In the genomic region with DNA sequence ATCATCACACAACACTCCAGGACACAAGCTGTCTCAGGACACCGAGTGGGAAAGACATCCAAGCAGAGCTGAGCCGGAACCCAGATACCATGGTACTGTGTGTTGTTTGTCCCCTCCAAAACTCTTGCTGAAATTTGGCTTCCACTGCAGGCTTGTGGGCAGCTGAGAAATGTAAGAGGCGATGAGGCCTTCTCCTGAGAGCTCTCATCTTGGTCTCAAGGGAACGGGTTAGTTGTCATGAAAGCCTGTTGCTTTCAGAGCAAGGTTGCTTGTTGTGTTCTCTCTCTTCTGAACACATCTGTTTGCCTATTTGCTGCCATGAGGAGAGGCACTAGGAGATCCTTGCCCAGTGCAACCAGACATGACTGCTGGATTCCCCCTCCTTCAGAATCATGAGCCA, we compare ENCODE assay signal across 26 mouse cellular contexts. TPM values are rescaled to one million over a fixed set of nuclear protein-coding genes. Genes with fewer than 3 reads are reported as not detected.
DNase-seq lines count a peak whose midpoint lies in the region; ATAC-seq and TF ChIP-seq lines count a peak whose summit lies in the region.
"Had no signal": no experiment of that assay in that cellular context is flagged by ENCODE, and none has a peak within 500 bp of the region (broad histone marks: within the 10 kb centered on the region; RNA-seq: fewer than 3 reads in every experiment).

No protein-coding gene starts in this region.

- H3K9ac ChIP-seq in embryonic facial prominence, embryonic 14.5 days (ENCODE audit: low read depth, low read length): no peak overlapping the region
- H3K9ac ChIP-seq in lung, embryonic 14.5 days: no peak overlapping the region
- no peak overlapping the region for H3K9ac ChIP-seq in CH12.LX (ENCODE audit: insufficient read depth, low read depth)
- no peak overlapping the region for H3K9ac ChIP-seq in midbrain, embryonic 13.5 days (replicated peaks)
- H3K9ac ChIP-seq: heart, embryonic 15.5 days; liver, embryonic 14.5 days; stomach, embryonic 15.5 days had no signal

- no peaks in the 10 kb centered on the region for H3K79me2 ChIP-seq in CH12.LX (replicated peaks; ENCODE audit: control insufficient read depth, extremely low read depth, insufficient read depth, poor library complexity, severe bottlenecking)

- H3K27ac ChIP-seq in embryonic facial prominence, embryonic 14.5 days (replicated peaks; ENCODE audit: low read depth, low read length): peak overlapping the region; percentile 18; the same call in 1 of the 2 replicates
- H3K27ac ChIP-seq in embryonic facial prominence, embryonic 10.5 days (replicated peaks): no peak overlapping the region
- H3K27ac ChIP-seq in lung, embryonic 14.5 days (ENCODE audit: low read depth): no peak overlapping the region; the same call in 1 of the 2 replicates
- H3K27ac ChIP-seq in CH12.LX (ENCODE audit: insufficient read depth, low read depth): peak overlapping the region; percentile 67
- no peak overlapping the region for H3K27ac ChIP-seq in midbrain, embryonic 13.5 days
- H3K27ac ChIP-seq: heart, embryonic 15.5 days; hindbrain, embryonic 10.5 days; liver, embryonic 14.5 days; stomach, embryonic 15.5 days had no signal

- H3K9me3 ChIP-seq in embryonic facial prominence, embryonic 14.5 days (ENCODE audit: control insufficient read depth, low read length): no peaks in the 10 kb centered on the region
- no peaks in the 10 kb centered on the region for H3K9me3 ChIP-seq in embryonic facial prominence, embryonic 10.5 days
- no peaks in the 10 kb centered on the region for H3K9me3 ChIP-seq in lung, embryonic 14.5 days (ENCODE audit: low read depth, low read length)
- H3K9me3 ChIP-seq in CH12.LX (replicated peaks; ENCODE audit: low read length): no peaks in the 10 kb centered on the region
- no peaks in the 10 kb centered on the region for H3K9me3 ChIP-seq in midbrain, embryonic 13.5 days
- H3K9me3 ChIP-seq: heart, embryonic 15.5 days; hindbrain, embryonic 10.5 days; megakaryocyte, embryonic 14.5 days; stomach, embryonic 15.5 days had no signal

- WGBS in embryonic facial prominence, embryonic 14.5 days: 88% methylated on average over 4 of the region's 4 CpGs
- WGBS in embryonic facial prominence, embryonic 10.5 days: 97% methylated on average over 4 of the region's 4 CpGs
- WGBS in lung, embryonic 14.5 days: 71% methylated on average over 4 of the region's 4 CpGs
- 94% methylated on average over 4 of the region's 4 CpGs for WGBS in midbrain, embryonic 13.5 days

- no peak for DNase-seq in embryonic facial prominence, embryonic 14.5 days (ENCODE audit: low spot score)
- no peak for DNase-seq in embryonic facial prominence, embryonic 10.5 days (ENCODE audit: low spot score)
- peak; percentile 13 for DNase-seq in lung, embryonic 14.5 days
- DNase-seq in lung, postnatal 14 days: no peak
- DNase-seq in CH12.LX (ENCODE audit: extremely low read depth): peak; percentile 75
- DNase-seq in lung, postnatal 10 days: peak; percentile 37
- no peak for DNase-seq in adrenal gland, postnatal 14 days
- DNase-seq: cerebellum, postnatal 25 days; kidney, adult 8-10 months; kidney, postnatal 4 days; layer of hippocampus, postnatal 36 days; left cerebral cortex, postnatal 4 days; right cerebral cortex, adult 18-20 months; spleen, adult 18-20 months; thymus, postnatal 36 days had no signal

- no peak for TF ChIP-seq RAD21 in CH12.LX (IDR thresholded peaks at IDR 0.05; ENCODE audit: low read depth, low read length)

- no peak for TF ChIP-seq EP300 in CH12.LX (IDR thresholded peaks at IDR 0.05; ENCODE audit: low read length)

- dilution Hi-C loops in CH12.LX (cut with MboI; ENCODE audit: extremely low pct_ligation_motif_present, extremely low pct_unique_long_range_greater_than_20kb, low sequenced_read_pairs): no loop called here

- no peaks in the 10 kb centered on the region for H3K27me3 ChIP-seq in embryonic facial prominence, embryonic 14.5 days (replicated peaks; ENCODE audit: control insufficient read depth, insufficient read depth, low read length)
- H3K27me3 ChIP-seq in embryonic facial prominence, embryonic 10.5 days (replicated peaks; ENCODE audit: low read depth, poor library complexity, severe bottlenecking): no peaks in the 10 kb centered on the region
- no peaks in the 10 kb centered on the region for H3K27me3 ChIP-seq in lung, embryonic 14.5 days (ENCODE audit: insufficient read depth, low read length)
- H3K27me3 ChIP-seq in CH12.LX (replicated peaks): no peaks in the 10 kb centered on the region
- H3K27me3 ChIP-seq in midbrain, embryonic 13.5 days: no peaks in the 10 kb centered on the region
- H3K27me3 ChIP-seq: heart, embryonic 15.5 days; megakaryocyte, embryonic 14.5 days; stomach, embryonic 15.5 days had no signal

- no peak overlapping the region for H3K4me3 ChIP-seq in embryonic facial prominence, embryonic 14.5 days (ENCODE audit: low read depth, low read length)
- H3K4me3 ChIP-seq in embryonic facial prominence, embryonic 10.5 days: no peak overlapping the region
- no peak overlapping the region for H3K4me3 ChIP-seq in lung, embryonic 14.5 days (ENCODE audit: low read depth, low read length)
- H3K4me3 ChIP-seq in CH12.LX (replicated peaks in 1 of 3; ENCODE audit: low read depth in 2 of 3, low read length in 2 of 3, poor library complexity in 1 of 3): no peak overlapping the region
- H3K4me3 ChIP-seq in midbrain, embryonic 13.5 days (replicated peaks): no peak overlapping the region
- H3K4me3 ChIP-seq: heart, embryonic 15.5 days; hindbrain, embryonic 10.5 days; megakaryocyte, embryonic 14.5 days; stomach, embryonic 15.5 days had no signal

- no peak for ATAC-seq in embryonic facial prominence, embryonic 14.5 days (ENCODE audit: low read depth)
- no peak for ATAC-seq in lung, embryonic 14.5 days (ENCODE audit: insufficient read depth)
- no peak for ATAC-seq in midbrain, embryonic 13.5 days
- ATAC-seq: forebrain, embryonic 16.5 days; midbrain, embryonic 16.5 days had no signal

- no peak for TF ChIP-seq POLR2A in CH12.LX (IDR thresholded peaks at IDR 0.05; ENCODE audit: low read depth, low read length)

- 0 out of 2 replicates have a peak, but pooled peaks cover 5% of the 10 kb centered on the region for H3K4me1 ChIP-seq in embryonic facial prominence, embryonic 14.5 days (ENCODE audit: control insufficient read depth, insufficient read depth, low read length)
- no peaks in the 10 kb centered on the region; the same call in 1 of the 2 replicates for H3K4me1 ChIP-seq in embryonic facial prominence, embryonic 10.5 days
- peaks cover 17% of the 10 kb centered on the region for H3K4me1 ChIP-seq in lung, embryonic 14.5 days (ENCODE audit: insufficient read depth)
- H3K4me1 ChIP-seq in CH12.LX (ENCODE audit: control insufficient read depth in 1 of 2, insufficient read depth in 2 of 2): peaks cover 35 to 98% of the 10 kb centered on the region in 2 experiments
- H3K4me1 ChIP-seq in midbrain, embryonic 13.5 days (replicated peaks): 0 out of 2 replicates have a peak, but pooled peaks cover 3% of the 10 kb centered on the region

- no peak overlapping the region for H3K4me2 ChIP-seq in embryonic facial prominence, embryonic 14.5 days (ENCODE audit: low read depth, low read length)
- no peak overlapping the region for H3K4me2 ChIP-seq in lung, embryonic 14.5 days
- H3K4me2 ChIP-seq in CH12.LX (ENCODE audit: insufficient read depth, low read depth, poor library complexity, severe bottlenecking): no peak overlapping the region
- H3K4me2 ChIP-seq in midbrain, embryonic 13.5 days (replicated peaks): no peak overlapping the region
- H3K4me2 ChIP-seq: heart, embryonic 15.5 days; stomach, embryonic 15.5 days had no signal

- TF ChIP-seq CTCF in lung, embryonic 14.5 days (IDR thresholded peaks at IDR 0.05; ENCODE audit: low read depth): no peak
- no peak for TF ChIP-seq CTCF in CH12.LX (conservative IDR thresholded peaks at IDR 0.05 in 1 of 2, IDR thresholded peaks at IDR 0.05 in 1 of 2; ENCODE audit: low read depth in 2 of 2, low read length in 2 of 2)

- H3K36me3 ChIP-seq in embryonic facial prominence, embryonic 14.5 days (ENCODE audit: control insufficient read depth, insufficient read depth, low read length): peaks cover 8% of the 10 kb centered on the region; the same call in 1 of the 2 replicates
- H3K36me3 ChIP-seq in embryonic facial prominence, embryonic 10.5 days (replicated peaks): peaks cover 83% of the 10 kb centered on the region
- peaks cover 23% of the 10 kb centered on the region; the same call in 1 of the 2 replicates for H3K36me3 ChIP-seq in lung, embryonic 14.5 days (ENCODE audit: insufficient read depth)
- peaks cover 30 to 74% of the 10 kb centered on the region in 2 experiments for H3K36me3 ChIP-seq in CH12.LX (replicated peaks in 1 of 2; ENCODE audit: control insufficient read depth in 1 of 2, insufficient read depth in 1 of 2, low read length in 1 of 2)
- H3K36me3 ChIP-seq in midbrain, embryonic 13.5 days: peaks cover 83% of the 10 kb centered on the region
- H3K36me3 ChIP-seq: heart, embryonic 15.5 days had no signal

- in situ Hi-C loops in CH12.LX (cut with MboI; ENCODE audit: low pct_ligation_motif_present, low pct_unique_long_range_greater_than_20kb, low sequenced_read_pairs): no loop called here

RNA-seq across cellular contexts. Expression of a gene that starts 13.4 kb away (rescaled TPM):
- polyA plus RNA-seq in embryonic facial prominence, embryonic 14.5 days (2014; fragmentation: Nextera tagmentation; extraction: Ambion mirVana): 0.93 and 1.2 TPM in 2 replicates
- polyA plus RNA-seq in embryonic facial prominence, embryonic 10.5 days (2016; fragmentation: Nextera tagmentation; extraction: Ambion mirVana): 0.08 and 0.17 TPM in 2 replicates
- 0.63 and 0.76 TPM in 2 replicates for polyA plus RNA-seq in lung, embryonic 14.5 days (2014; fragmentation: Nextera tagmentation; extraction: Ambion mirVana)
- 43.8 and 53.6 TPM in 2 replicates for total RNA-seq in CH12.LX (2012; rRNA removed)
- total RNA-seq in CH12.LX (2014; rRNA removed): 67.0 and 68.0 TPM in 2 replicates
- polyA plus RNA-seq in CH12.LX (2012; ENCODE audit: insufficient read length, low read depth): 241 and 270 TPM in 2 replicates
- total RNA-seq in adrenal gland, postnatal 14 days (2021): 10.8 and 18.2 TPM in 2 replicates
- polyA plus RNA-seq in midbrain, embryonic 13.5 days (2015; fragmentation: Nextera tagmentation; extraction: Ambion mirVana): 0.54 and 0.57 TPM in 2 replicates

RNA-seq across cellular contexts. Expression of a gene that starts 27.3 kb away (rescaled TPM):
- 11.9 and 14.5 TPM in 2 replicates for polyA plus RNA-seq in embryonic facial prominence, embryonic 14.5 days (2014; fragmentation: Nextera tagmentation; extraction: Ambion mirVana)
- polyA plus RNA-seq in embryonic facial prominence, embryonic 10.5 days (2016; fragmentation: Nextera tagmentation; extraction: Ambion mirVana): 12.1 and 19.8 TPM in 2 replicates
- 17.2 and 17.7 TPM in 2 replicates for polyA plus RNA-seq in lung, embryonic 14.5 days (2014; fragmentation: Nextera tagmentation; extraction: Ambion mirVana)
- 19.2 and 21.2 TPM in 2 replicates for total RNA-seq in CH12.LX (2012; rRNA removed)
- 15.6 and 16.4 TPM in 2 replicates for total RNA-seq in CH12.LX (2014; rRNA removed)
- polyA plus RNA-seq in CH12.LX (2012; ENCODE audit: insufficient read length, low read depth): 28.7 and 30.5 TPM in 2 replicates
- total RNA-seq in adrenal gland, postnatal 14 days (2021): 19.7 and 24.6 TPM in 2 replicates
- polyA plus RNA-seq in midbrain, embryonic 13.5 days (2015; fragmentation: Nextera tagmentation; extraction: Ambion mirVana): 36.6 and 40.7 TPM in 2 replicates

RNA-seq across cellular contexts. Expression of a gene that starts 46.2 kb away (rescaled TPM):
- polyA plus RNA-seq in embryonic facial prominence, embryonic 14.5 days (2014; fragmentation: Nextera tagmentation; extraction: Ambion mirVana): 0.10 TPM in 1 of 2 replicates, not detected in the other
- not detected in 2 replicates for polyA plus RNA-seq in embryonic facial prominence, embryonic 10.5 days (2016; fragmentation: Nextera tagmentation; extraction: Ambion mirVana)
- polyA plus RNA-seq in lung, embryonic 14.5 days (2014; fragmentation: Nextera tagmentation; extraction: Ambion mirVana): not detected in 2 replicates
- total RNA-seq in CH12.LX (2012; rRNA removed): not detected in 2 replicates
- not detected in 2 replicates for total RNA-seq in CH12.LX (2014; rRNA removed)
- polyA plus RNA-seq in CH12.LX (2012; ENCODE audit: insufficient read length, low read depth): not detected in 2 replicates
- not detected in 2 replicates for total RNA-seq in adrenal gland, postnatal 14 days (2021)
- polyA plus RNA-seq in midbrain, embryonic 13.5 days (2015; fragmentation: Nextera tagmentation; extraction: Ambion mirVana): not detected in 2 replicates
- total RNA-seq: granulocyte monocyte progenitor cell, adult 5-6 weeks; layer of hippocampus, postnatal 36 days; left cerebral cortex, postnatal 4 days had no signal
- polyA plus RNA-seq: forebrain, embryonic 16.5 days; heart, embryonic 15.5 days; hindbrain, embryonic 10.5 days; inflammation-experienced regulatory T-cells, adult 6 months; liver, embryonic 14.5 days; midbrain, embryonic 16.5 days; neural tube, embryonic 11.5 days; stomach, embryonic 15.5 days had no signal

RNA-seq across cellular contexts. Expression of a gene that starts 56.7 kb away (rescaled TPM):
- polyA plus RNA-seq in embryonic facial prominence, embryonic 14.5 days (2014; fragmentation: Nextera tagmentation; extraction: Ambion mirVana): 0.18 TPM in 1 of 2 replicates, not detected in the other
- not detected in 2 replicates for polyA plus RNA-seq in embryonic facial prominence, embryonic 10.5 days (2016; fragmentation: Nextera tagmentation; extraction: Ambion mirVana)
- polyA plus RNA-seq in lung, embryonic 14.5 days (2014; fragmentation: Nextera tagmentation; extraction: Ambion mirVana): not detected in 2 replicates
- 0.13 TPM in 1 of 2 replicates, not detected in the other for total RNA-seq in CH12.LX (2012; rRNA removed)
- not detected in 2 replicates for total RNA-seq in CH12.LX (2014; rRNA removed)
- polyA plus RNA-seq in CH12.LX (2012; ENCODE audit: insufficient read length, low read depth): not detected in 2 replicates
- not detected in 2 replicates for total RNA-seq in adrenal gland, postnatal 14 days (2021)
- polyA plus RNA-seq in midbrain, embryonic 13.5 days (2015; fragmentation: Nextera tagmentation; extraction: Ambion mirVana): not detected in 2 replicates
- total RNA-seq: granulocyte monocyte progenitor cell, adult 5-6 weeks; layer of hippocampus, postnatal 36 days; left cerebral cortex, postnatal 4 days had no signal
- polyA plus RNA-seq: forebrain, embryonic 16.5 days; heart, embryonic 15.5 days; hindbrain, embryonic 10.5 days; inflammation-experienced regulatory T-cells, adult 6 months; liver, embryonic 14.5 days; midbrain, embryonic 16.5 days; neural tube, embryonic 11.5 days; stomach, embryonic 15.5 days had no signal

Comparison
In these comparisons a context has a peak if more than half of its experiments do, and no peak if none do; other contexts are left out.
1. DNase-seq: peak in lung, embryonic 14.5 days (single experiment), CH12.LX (single experiment) and lung, postnatal 10 days (single experiment); none in embryonic facial prominence, embryonic 14.5 days (single experiment), embryonic facial prominence, embryonic 10.5 days (single experiment), lung, postnatal 14 days (single experiment) and adrenal gland, postnatal 14 days (single experiment).
2. H3K27ac ChIP-seq: peak in embryonic facial prominence, embryonic 14.5 days (single experiment) and CH12.LX (single experiment); none in embryonic facial prominence, embryonic 10.5 days (single experiment), lung, embryonic 14.5 days (single experiment) and midbrain, embryonic 13.5 days (single experiment).
3. RNA of a gene that starts 13.4 kb away (polyA plus RNA-seq): 241 to 270 TPM in CH12.LX; 0.93 to 1.2 TPM in embryonic facial prominence, embryonic 14.5 days, 0.63 to 0.76 TPM in lung, embryonic 14.5 days, 0.54 to 0.57 TPM in midbrain, embryonic 13.5 days and 0.08 to 0.17 TPM in embryonic facial prominence, embryonic 10.5 days; every median in the first group is over 100 times any median in the second.